Mouse (Mus musculus): ENCODE results near the gene Exd2. TPM values are rescaled to one million over a fixed set of nuclear protein-coding genes. Genes with fewer than 3 reads are reported as not detected.

The Exd2 gene
- polyA plus RNA-seq (2012; rRNA removed), result 128 and 146 TPM in 2 replicates

GRCm38 (mm10) chr12:80462942-80463651 lies at the start of gene Exd2:
TSS of gene Exd2 (plus strand) at chr12:80463095.
- Histone ChIP-seq H3K27ac (ENCODE audit: insufficient read depth, low read length) (peak within 1 kb of the TSS; percentile 92), H3K4me1 (ENCODE audit: control insufficient read depth, insufficient read depth, low read length) (peaks cover 2% of the 10 kb centered on the region; the same call in 1 of the 2 replicates), H3K4me3 (ENCODE audit: insufficient read depth, low read length) (peak within 1 kb of the TSS; percentile 96)
- no peak for TF ChIP-seq CTCF (IDR thresholded peaks at IDR 0.05; ENCODE audit: extremely low read depth, insufficient read depth, low read length)
- no peak for TF ChIP-seq POLR2A (IDR thresholded peaks at IDR 0.05; ENCODE audit: extremely low read depth, insufficient read depth, low read length)

- no peak overlapping the region for H3K4me3 ChIP-seq (ENCODE audit: insufficient read depth, low read length)
- no peaks in the 10 kb centered on the region; the same call in 1 of the 2 replicates for H3K4me1 ChIP-seq (ENCODE audit: control insufficient read depth, insufficient read depth, low read length)
- TF ChIP-seq POLR2A (IDR thresholded peaks at IDR 0.05; ENCODE audit: extremely low read depth, insufficient read depth, low read length) (no peak), CTCF (IDR thresholded peaks at IDR 0.05; ENCODE audit: extremely low read depth, insufficient read depth, low read length) (no peak)
- no peak overlapping the region for H3K27ac ChIP-seq (ENCODE audit: insufficient read depth, low read length)
These were observed 47.8 kb upstream of the Exd2 start for GRCm38 (mm10) chr12:80415100-80415499.

- Histone ChIP-seq H3K4me3 (ENCODE audit: insufficient read depth, low read length) (no peak overlapping the region), H3K27ac (ENCODE audit: insufficient read depth, low read length) (no peak overlapping the region), H3K4me1 (ENCODE audit: control insufficient read depth, insufficient read depth, low read length) (0 out of 2 replicates have a peak, but pooled peaks cover 1% of the 10 kb centered on the region)
- TF ChIP-seq POLR2A (IDR thresholded peaks at IDR 0.05; ENCODE audit: extremely low read depth, insufficient read depth, low read length), result no peak
- no peak for TF ChIP-seq CTCF (IDR thresholded peaks at IDR 0.05; ENCODE audit: extremely low read depth, insufficient read depth, low read length)
These were observed 35.2 kb upstream of the Exd2 start for GRCm38 (mm10) chr12:80427683-80428082.

GRCm38 (mm10) chr12:80433266-80433665 lies 29.6 kb upstream of the Exd2 start:
- H3K4me1 ChIP-seq (ENCODE audit: control insufficient read depth, insufficient read depth, low read length), result peaks cover 6% of the 10 kb centered on the region; the same call in 1 of the 2 replicates
- TF ChIP-seq CTCF (IDR thresholded peaks at IDR 0.05; ENCODE audit: extremely low read depth, insufficient read depth, low read length), result no peak
- TF ChIP-seq POLR2A (IDR thresholded peaks at IDR 0.05; ENCODE audit: extremely low read depth, insufficient read depth, low read length), result no peak

GRCm38 (mm10) chr12:80434601-80434960 lies 28.3 kb upstream of the Exd2 start:
- H3K4me1 ChIP-seq (ENCODE audit: control insufficient read depth, insufficient read depth, low read length), result peaks cover 6% of the 10 kb centered on the region; the same call in 1 of the 2 replicates
- TF ChIP-seq POLR2A (IDR thresholded peaks at IDR 0.05; ENCODE audit: extremely low read depth, insufficient read depth, low read length) (no peak), CTCF (IDR thresholded peaks at IDR 0.05; ENCODE audit: extremely low read depth, insufficient read depth, low read length) (no peak)
- no peak overlapping the region for H3K27ac ChIP-seq (ENCODE audit: insufficient read depth, low read length)
- H3K4me3 ChIP-seq (ENCODE audit: insufficient read depth, low read length), result peak overlapping the region; percentile 92

More at GRCm38 (mm10) chr12:80433266-80433665, 29.6 kb upstream of the Exd2 start:
- Histone ChIP-seq H3K4me3 (ENCODE audit: insufficient read depth, low read length) (no peak overlapping the region), H3K27ac (ENCODE audit: insufficient read depth, low read length) (no peak overlapping the region)

GRCm38 (mm10) chr12:80434961-80435691 lies 27.8 kb upstream of the Exd2 start:
- H3K4me3 ChIP-seq (ENCODE audit: insufficient read depth, low read length), result peak overlapping the region; percentile 92
- H3K27ac ChIP-seq (ENCODE audit: insufficient read depth, low read length), result peak overlapping the region; percentile 43
- TF ChIP-seq CTCF (IDR thresholded peaks at IDR 0.05; ENCODE audit: extremely low read depth, insufficient read depth, low read length) (no peak), POLR2A (IDR thresholded peaks at IDR 0.05; ENCODE audit: extremely low read depth, insufficient read depth, low read length) (no peak)
- H3K4me1 ChIP-seq (ENCODE audit: control insufficient read depth, insufficient read depth, low read length), result peaks cover 6% of the 10 kb centered on the region; the same call in 1 of the 2 replicates

- Histone ChIP-seq H3K4me3 (ENCODE audit: insufficient read depth, low read length) (peak overlapping the region; percentile 92), H3K27ac (ENCODE audit: insufficient read depth, low read length) (peak overlapping the region; percentile 92), H3K4me1 (ENCODE audit: control insufficient read depth, insufficient read depth, low read length) (peaks cover 6% of the 10 kb centered on the region; the same call in 1 of the 2 replicates)
- TF ChIP-seq POLR2A (IDR thresholded peaks at IDR 0.05; ENCODE audit: extremely low read depth, insufficient read depth, low read length) (no peak), CTCF (IDR thresholded peaks at IDR 0.05; ENCODE audit: extremely low read depth, insufficient read depth, low read length) (no peak)
These were observed 27.0 kb upstream of the Exd2 start for GRCm38 (mm10) chr12:80435887-80436286.

- Histone ChIP-seq H3K4me1 (ENCODE audit: control insufficient read depth, insufficient read depth, low read length) (peaks cover 6% of the 10 kb centered on the region; the same call in 1 of the 2 replicates), H3K27ac (ENCODE audit: insufficient read depth, low read length) (peak within 1 kb of the TSS; percentile 98), H3K4me3 (ENCODE audit: insufficient read depth, low read length) (peak within 1 kb of the TSS; percentile 92)
- TF ChIP-seq POLR2A (IDR thresholded peaks at IDR 0.05; ENCODE audit: extremely low read depth, insufficient read depth, low read length), result peak; percentile 87
- TF ChIP-seq CTCF (IDR thresholded peaks at IDR 0.05; ENCODE audit: extremely low read depth, insufficient read depth, low read length), result no peak
These were observed 26.4 kb upstream of the Exd2 start, which contains the start of gene Dcaf5 for GRCm38 (mm10) chr12:80436336-80436976. TSS of gene Dcaf5 (minus strand) at chr12:80436601.

GRCm38 (mm10) chr12:80437051-80437675 lies 25.7 kb upstream of the Exd2 start:
- peak overlapping the region; percentile 98; the same call in 1 of the 2 replicates for H3K27ac ChIP-seq (ENCODE audit: insufficient read depth, low read length)
- no peak for TF ChIP-seq CTCF (IDR thresholded peaks at IDR 0.05; ENCODE audit: extremely low read depth, insufficient read depth, low read length)
- TF ChIP-seq POLR2A (IDR thresholded peaks at IDR 0.05; ENCODE audit: extremely low read depth, insufficient read depth, low read length), result no peak
- peaks cover 6% of the 10 kb centered on the region; the same call in 1 of the 2 replicates for H3K4me1 ChIP-seq (ENCODE audit: control insufficient read depth, insufficient read depth, low read length)
- peak overlapping the region; percentile 92 for H3K4me3 ChIP-seq (ENCODE audit: insufficient read depth, low read length)

Measured in cortical plate, adult 2 months (tissue).